Mouse (Mus musculus) lung, adult 2 months (tissue): ENCODE measurements around the gene Malrd1.

Experiments
- CTCF ChIP-seq: fragments of 200-500 bp; IDR thresholded peaks from 2 replicates; pipeline ENCODE4 v1.5.1; 2011; ENCODE audit warnings: mild to moderate bottlenecking, low read length, control low read depth; ENCODE audit not compliant: insufficient read depth
- POLR2A ChIP-seq: fragments of 200-500 bp; IDR thresholded peaks from 2 replicates; pipeline ENCODE4 v1.6.1; 2011; ENCODE audit warnings: low read depth, mild to moderate bottlenecking, control low read depth, low read length, borderline replicate concordance; ENCODE audit errors: extremely low read depth

DNA sequence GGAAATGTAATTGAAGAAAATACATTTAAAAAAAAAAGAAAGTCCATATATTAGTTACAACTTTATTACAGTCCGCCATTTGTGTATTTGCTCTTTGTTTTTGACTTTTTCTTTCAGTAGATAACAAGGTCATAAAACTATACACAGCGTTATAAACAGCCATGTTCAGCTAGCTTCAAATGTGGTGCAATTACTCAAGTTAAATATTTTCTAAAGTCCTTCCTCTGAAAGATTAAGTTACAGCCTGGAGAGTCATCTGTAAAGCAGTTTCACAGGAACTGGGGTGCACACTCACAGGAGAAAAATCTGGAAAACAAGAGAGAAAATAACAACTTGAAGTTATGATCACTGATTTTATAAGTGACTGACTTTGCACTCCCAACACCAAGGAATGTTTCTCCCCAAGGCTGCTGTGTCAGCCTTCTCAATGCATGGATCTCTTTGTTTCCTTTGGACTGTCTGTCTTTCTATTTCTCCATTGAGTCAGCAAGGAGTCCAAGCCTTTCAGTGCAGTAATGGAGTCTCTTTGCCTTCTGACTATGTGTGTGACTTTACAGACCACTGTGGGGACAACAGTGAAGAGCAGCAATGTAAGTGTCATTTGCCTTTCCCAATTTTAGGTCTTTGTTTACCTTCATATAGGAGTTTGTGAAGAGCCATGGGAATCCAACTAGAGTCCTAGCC, at the start of gene Malrd1:
- no peak for TF ChIP-seq POLR2A
- no peak for TF ChIP-seq CTCF
